Mouse (Mus musculus) kidney, adult 18-20 months (tissue): ENCODE data around the gene Smoc2.
A peak's percentile ranks its signal among the peaks of the same experiment; 100 is the strongest.

ENCODE experiments used
- DNase-seq: peaks from one replicate; pipeline ENCODE4 v3.0.0; 2021

Gene Smoc2

DNA sequence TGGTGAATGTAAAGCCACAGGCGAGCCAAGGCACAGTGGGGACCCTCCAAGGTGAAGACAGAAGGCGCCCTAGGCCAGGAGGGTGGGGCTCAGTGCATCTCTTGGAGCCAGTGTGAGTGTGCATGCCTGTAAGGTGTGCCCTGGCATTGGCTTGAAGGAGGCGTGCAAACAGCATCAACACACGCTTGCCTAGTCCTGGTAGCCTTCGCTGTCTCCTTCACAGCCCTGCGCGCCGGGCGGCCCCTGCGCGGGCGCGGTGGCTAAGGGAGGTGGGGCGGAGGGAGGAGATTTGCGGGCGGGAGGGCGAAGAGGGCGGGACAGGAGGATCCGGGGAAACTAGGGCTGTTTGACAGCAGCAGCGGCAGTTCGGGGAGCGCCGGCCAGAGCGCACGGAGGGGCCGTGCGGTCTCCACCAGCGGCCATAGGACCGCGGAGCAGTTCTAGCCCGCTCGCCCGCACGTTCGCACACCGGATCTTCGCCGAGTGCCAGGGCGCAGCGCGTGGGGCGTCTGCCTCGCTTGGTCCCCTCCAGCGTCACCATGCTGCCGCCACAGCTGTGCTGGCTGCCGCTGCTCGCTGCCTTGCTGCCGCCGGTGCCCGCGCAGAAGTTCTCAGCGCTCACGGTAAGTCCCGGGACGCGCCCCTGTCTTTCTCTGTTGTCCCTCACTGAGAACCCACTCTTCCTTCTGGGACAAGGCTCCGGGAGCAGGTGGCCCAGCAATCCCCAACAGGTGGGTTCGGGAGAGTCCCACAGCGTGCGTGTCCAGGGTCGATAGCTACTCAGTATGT, at the start of gene Smoc2:
TSS of gene Smoc2 (plus strand) at position 330 of the 789 bp plus-strand sequence.
- no peak for DNase-seq

DNA sequence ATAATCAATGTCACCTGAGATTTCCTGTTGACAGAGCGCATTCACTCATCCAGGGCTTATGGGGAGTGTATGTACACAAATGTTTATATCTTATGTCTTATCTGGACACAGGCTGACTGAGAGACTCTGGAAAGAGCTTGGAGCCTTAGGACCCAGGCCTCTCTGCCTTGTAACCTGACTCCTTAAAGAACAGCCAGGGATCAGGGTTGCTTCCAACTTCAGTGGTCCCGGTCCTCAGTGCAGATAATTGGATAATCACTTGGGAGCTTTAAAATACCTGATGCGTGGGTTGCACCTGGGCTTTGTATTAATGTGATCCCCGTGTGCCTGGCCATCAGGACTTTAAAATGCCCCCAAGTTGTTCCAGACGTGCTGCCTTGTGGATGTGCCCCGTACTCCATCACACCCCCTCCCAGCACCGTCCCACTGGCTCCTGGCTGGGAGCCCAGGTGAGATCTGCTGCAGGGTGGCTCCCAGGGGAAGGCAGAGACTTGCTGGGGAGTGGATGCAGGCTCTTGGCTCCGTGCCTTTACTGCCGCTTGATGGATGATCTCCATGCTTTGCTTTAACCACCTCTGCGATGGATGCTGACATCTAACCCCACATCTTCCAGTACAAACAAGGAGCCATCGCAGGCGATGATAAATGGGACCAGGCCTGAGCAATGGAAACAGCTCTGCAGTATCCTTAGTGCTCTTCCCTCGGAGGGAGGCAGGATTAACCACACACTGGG, 48.4 kb upstream of the Smoc2 start:
- no peak for DNase-seq

DNA sequence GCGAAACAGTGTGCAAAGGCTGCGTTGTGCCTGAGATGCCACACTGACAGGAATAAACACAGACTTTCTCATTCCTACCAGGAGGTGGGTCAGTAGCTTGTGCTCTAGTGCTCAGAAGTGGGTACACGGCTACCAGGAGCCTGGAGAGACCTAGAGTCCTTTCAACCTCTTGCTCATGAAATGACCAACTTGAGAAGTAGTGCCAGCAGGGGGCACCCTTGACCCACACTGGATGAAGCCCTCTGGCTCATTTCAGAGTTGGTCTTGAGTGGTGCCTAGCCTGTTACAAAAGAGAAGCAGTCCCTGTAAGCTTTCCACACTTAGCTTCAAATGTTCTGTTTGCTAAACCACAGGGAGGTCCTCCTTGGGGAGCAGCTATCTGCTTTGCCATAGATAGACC, 46.7 kb upstream of the Smoc2 start:
- peak; percentile 81 for DNase-seq

DNA sequence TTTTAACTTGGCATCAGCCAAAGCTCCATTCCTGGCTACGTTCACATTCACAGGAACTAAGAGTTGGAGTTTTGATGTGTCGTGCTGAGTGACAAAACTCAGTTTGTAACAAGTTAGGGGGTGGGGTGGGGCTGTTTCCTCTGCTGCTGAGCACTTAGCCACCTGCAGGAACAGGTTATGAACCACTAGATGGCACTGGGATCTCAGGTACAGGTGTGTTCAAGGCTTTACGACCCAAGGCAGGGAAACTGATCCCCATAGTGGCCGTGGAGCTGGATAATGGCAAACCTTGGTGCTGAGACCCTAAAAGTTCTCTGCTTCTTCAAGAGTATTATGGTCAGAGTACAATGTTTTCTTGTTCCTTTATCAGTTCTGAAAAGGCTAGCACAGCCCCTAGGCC, 45.6 kb upstream of the Smoc2 start:
- no peak for DNase-seq

DNA sequence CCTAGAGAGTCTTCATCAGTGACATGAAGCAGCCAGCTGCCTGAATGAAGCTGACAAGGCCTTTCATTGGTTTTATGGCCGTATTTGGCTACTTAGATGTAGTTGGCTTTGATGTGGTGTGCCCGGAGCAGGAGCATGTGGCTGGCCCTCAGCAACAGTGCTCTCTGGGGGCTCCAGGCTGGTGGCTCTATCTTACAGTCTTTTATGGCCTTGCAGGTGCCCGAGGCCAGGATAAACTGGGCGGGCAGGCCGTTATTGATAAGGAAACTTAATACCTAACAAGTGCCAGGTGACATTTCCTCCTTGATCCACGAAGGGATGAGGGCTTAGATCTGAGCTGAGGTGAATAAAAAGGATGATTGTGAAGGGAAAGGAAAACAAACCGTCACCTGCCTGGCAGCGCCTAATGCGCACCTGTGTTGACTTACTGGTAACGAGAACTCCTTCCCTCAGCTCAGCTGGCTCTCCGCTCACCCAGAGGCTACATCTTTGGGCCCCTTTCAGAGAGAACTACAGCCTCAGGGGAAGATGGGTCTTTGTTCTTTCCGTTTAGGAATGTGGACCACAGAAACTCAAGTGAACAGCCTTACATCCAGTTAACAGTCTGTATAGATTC, 44.4 kb upstream of the Smoc2 start:
- DNase-seq: no peak

DNA sequence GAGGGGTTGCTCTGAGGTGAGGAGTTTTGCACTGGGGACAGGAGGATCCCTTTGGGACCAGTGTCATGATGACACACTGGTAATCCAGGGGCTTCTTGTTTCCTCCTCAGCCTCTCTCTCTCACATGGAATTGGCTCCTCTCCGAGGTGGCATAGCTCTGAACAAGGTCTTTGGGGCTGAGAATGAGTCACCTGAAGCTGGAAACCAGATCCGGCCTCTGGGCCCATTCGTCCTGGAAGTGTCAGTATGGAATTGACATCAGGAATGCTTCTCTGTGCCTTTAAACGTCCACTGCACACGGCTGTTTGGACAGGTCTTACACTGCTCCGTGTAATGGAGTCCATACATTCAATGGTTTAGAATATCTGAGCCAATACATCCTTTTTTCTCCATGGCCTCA, 42.2 kb upstream of the Smoc2 start:
- no peak for DNase-seq

DNA sequence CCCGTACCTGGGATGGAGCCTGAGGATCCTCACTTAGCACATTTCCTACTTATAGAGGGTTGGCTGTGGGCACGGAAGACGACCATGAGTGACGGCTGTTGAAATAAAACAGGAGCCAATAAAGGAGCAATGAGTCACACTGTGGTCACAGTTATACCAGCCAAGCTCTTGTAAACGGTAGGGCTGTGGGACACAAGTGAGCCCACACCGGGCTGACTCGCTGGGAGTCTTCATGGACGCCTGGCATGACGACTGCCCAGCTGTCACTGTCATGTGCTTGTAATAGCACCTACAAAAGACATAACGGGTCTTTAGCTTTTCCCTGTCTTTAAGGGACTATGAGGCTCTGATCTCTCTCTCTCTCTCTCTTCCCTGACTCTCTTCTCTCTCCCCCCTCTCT, 39.3 kb upstream of the Smoc2 start:
- no peak for DNase-seq

DNA sequence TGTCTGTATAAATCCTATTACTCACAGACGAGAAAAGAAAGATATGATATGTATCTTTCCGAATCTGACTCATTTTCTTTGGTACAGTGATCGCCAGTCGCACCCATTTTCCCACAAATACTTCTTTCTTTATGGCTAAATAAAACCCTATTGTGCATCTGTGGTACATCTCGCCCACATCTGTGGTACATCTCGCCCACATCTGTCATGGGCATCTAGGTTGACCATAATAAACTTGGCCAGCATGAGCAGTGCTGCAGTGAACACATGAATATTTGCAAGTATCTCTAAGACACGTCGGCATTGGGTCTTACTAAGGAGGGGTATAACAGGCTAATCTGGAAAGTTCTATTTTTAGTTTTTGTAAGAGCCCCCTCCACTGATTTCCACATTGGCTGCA, 36.7 kb upstream of the Smoc2 start:
- DNase-seq: no peak

DNA sequence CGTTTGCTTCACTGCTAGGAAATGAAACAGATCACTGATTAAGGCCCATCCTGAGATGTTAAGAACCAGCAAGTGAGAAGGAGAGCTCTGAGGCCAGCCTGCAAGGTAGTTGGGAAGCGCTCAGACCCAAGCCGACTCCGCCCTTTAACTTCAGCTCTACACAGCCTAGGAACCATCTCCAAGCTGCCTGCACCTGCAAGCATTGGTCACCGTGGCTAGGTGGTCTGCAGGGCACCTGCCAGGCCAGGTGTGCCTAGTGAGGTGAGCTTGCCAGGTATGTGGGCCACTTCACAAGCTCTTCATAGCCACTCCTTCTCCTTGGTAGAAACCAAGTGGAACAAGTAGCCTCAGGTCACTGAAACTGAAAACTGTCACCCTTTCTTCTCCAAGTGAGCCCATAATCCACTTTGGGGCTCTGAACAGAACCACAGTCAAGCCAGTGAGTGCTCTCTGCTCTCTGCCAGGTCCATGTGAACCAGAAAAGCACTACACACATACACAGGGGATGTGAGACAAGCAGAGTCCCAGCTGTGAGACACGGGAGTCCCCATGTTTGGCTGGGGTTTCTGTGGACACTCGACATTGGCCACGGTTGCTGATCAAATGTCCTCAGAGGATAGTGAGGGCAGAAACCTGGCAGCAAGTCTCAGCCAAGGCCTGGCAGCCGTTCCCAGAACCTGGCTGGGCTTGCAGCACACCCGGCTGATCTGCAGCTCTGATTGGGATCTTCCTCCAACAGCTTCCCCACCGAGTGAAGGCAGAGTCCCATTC, 34.9 kb upstream of the Smoc2 start:
- peak; percentile 21 for DNase-seq

DNA sequence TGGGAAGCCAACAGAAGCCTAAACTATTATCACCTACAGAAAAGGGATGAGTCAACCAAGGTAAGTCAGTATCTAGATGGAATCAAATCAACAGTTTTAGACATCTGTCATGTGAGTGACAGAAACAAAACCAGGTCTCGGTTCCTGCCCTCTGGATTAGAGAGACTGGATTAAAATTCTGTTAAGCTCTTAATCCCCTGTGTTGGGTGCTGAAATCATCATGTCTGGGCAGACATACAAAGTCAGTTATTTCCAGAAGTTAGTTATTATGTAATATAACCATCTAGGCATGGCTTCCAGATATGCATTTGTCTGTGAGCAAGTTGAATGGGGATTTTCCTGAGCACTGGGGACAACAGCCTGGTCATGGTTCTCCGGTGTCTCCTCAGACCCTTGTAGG, 33.0 kb upstream of the Smoc2 start:
- no peak for DNase-seq

DNA sequence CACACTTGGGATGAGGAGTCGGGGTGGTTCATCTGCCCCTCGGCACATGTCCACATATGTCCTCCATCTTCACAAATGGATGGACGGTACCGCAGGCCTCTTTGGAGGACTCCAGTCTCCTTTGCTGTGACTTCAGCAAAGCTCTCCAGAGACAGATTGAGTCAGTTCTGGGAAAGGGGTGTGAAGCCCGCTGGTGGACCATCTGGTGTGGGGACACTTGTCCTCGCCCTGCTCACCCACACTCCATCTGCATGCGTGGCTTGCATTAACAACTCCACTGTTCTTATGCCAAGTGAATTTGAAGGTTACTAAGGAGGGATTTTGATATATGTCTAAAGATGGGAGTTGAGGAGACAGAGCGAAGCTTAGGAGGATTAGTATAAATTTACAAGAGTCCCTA, 31.4 kb upstream of the Smoc2 start:
- no peak for DNase-seq

DNA sequence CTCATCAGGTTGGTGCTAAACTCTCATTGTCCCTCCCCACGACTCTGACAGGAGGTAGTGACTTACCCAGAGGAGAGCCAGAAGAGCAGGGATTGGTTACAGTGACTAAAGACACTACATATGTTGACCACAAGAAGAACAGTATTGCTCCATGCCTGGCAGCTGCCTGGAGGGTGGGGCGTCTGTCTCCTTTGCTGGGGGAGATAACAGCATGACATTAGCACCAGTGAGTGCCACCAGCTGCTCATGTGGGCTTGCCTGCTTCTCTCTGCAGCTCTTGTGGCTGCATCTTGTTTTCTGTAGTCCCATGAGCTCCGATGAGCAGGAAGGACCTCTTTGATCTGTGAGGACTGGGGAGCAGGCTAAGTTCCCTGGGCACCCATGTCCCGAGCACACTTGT, 29.7 kb upstream of the Smoc2 start:
- no peak for DNase-seq

DNA sequence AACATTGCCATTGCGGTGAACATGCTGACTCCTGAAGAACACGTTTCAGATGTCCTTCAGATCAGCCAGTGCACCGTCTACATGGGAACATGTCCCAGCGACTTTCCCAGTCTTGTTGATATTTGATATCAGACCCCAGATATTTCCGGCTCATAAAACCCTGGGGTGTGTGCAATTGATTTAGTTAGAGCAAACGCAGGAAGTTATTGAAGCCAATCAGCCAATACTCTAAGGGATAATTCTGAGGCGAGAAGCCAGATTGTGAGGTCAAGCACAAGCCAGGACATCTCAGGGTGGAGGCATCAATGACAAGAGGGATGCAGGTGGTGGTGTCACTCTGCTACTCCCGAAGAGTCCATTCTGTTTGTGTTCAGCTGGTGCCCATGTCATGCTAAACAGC, 28.9 kb upstream of the Smoc2 start:
- no peak for DNase-seq

DNA sequence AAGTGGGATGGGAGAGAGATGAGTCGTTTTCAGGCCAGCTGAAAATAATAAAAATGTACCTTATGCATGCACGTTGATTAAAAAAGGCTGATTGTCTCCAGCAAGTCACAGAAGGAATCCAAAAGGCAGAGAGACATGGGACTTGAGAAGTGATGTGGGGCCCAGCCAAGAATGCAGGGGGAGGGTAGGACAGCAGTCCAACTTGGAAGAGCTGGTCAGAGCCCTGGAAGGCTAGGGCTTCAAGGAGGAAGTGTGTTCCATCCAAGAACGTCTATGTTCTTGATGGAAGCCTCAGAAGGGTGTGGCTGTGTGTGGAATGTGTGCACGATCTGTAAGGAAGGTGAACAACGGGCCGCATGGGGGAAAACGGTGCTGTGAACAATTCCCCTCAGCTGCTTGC, 26.9 kb upstream of the Smoc2 start:
- no peak for DNase-seq

DNA sequence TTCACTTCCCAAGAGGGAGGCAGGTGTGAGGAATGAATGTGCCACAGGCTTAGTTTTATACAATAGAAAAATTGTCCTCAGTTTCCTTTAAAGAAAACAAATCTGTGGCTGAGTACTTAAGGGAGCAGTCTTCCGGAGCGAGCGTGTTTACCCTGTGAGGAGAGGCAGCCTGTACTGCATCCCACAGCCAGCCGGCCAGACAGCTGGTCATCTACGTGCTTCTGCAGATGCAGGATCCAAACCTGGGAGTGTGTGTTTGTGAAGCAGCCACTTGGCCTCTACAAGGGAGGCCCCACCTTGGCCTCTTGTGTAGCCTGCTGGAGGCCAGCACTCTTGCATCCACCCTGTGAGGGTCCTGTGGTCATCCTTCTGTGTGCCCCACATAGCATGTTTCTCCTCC, 24.7 kb upstream of the Smoc2 start:
- DNase-seq: no peak

DNA sequence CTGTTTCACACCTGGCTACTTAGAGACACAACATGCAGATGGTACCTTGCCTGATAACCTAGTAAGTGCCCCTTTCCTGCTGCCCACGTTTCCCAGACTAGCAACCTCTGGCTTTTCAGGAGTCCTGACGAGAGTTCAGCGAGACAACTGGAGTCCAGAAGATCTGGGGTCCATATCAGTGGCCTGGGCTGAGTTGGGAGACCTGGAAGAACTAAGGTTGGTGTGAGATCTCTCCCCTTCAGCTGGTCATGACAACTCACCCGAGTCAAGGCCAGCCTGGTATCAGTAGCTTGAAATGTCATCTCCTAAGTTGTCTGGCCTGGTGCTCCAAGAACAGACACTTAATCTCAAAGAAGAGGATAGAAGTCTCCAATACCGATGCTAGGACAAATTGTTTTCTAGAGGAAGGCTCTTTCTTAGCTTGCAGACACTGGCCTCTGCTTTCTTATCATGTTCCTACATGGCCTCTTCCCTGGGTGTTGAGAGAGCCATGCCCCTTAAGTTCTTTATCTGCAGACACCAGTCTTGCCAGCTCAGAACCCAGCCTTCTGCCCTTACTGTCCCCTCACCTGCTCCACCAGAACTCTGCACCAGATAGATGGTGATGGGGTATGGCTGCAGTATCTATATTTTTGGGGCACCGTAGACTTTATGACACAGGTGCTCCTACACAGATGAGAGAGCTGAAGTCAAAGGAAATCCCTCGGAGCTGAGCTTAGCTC, 21.3 kb upstream of the Smoc2 start:
- no peak for DNase-seq

DNA sequence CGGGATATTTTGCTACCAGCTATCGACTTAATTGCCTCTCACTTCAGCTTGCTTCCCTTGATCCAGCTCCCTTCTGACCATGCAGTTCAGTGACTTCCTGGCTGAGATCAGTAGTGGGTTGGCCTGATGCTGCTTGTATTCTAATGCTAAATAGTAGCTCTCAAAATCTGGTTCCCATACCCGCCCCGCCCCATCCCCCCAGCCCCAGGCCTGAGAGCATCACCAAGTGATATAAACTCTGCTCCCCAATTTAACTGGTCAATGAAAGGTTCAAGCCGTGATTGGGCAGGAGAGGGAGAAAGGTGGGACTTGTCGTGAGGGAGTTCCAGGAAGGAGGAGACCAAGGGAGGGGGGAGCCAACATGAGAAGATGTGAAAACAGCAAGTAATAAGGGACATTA, 20.4 kb upstream of the Smoc2 start:
- DNase-seq: no peak

DNA sequence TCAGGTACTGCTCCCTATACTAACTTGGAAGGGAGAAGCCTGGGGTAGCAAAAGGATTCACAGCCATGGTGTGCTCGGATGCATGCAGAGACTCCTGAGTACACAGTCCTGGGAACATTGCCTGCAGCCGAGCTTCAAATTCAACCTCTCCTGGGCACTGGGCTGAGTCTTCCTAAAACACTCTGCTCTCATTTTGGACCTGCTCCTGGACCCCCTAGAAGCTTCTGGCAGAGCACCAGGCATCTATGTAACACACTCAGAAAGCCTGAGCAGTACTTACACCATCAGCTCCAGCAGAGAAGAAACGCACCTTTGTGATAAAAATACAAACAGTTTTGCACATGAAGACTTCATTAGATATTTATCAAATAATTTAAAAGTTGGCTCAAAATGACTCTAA, 18.3 kb upstream of the Smoc2 start:
- DNase-seq: no peak

DNA sequence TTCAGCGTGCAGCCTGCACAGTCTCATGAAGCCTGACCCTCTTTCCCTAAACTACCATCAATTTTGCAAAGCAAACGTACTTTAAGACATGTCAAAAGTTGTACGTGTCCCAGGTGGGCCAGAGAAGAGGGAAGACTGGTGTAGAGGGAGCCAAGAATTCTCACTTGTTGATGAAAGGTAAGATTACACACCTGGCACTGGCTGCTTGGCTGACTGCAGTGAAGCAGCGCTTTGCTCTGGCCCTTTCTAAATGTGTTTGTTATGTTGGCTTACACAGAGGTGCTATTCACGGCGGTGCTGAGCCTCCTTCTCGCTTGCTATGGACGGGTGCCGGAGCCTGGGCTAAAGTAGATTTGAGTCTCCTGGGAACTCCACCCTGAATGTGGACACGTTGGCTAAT, 17.1 kb upstream of the Smoc2 start:
- no peak for DNase-seq

DNA sequence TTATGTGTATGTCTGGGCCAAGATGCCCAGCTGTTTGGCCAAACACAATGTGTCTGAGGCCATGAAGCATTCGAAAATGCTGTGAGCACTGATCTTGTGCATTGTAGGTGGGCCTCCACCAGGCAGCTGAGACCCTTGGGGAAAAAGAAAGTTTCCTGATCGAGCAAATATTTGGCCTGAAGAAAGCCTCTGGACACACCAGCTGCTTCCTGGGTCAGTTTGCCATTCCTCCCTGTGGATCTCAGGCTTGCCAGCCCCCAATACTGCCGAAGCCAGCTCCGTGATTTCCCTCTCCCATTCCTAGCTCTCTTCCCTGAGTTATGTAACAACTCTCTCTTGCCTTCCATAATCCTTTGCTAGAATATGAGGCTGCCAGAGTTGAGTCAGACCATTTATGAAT, 11.3 kb upstream of the Smoc2 start:
- no peak for DNase-seq

DNA sequence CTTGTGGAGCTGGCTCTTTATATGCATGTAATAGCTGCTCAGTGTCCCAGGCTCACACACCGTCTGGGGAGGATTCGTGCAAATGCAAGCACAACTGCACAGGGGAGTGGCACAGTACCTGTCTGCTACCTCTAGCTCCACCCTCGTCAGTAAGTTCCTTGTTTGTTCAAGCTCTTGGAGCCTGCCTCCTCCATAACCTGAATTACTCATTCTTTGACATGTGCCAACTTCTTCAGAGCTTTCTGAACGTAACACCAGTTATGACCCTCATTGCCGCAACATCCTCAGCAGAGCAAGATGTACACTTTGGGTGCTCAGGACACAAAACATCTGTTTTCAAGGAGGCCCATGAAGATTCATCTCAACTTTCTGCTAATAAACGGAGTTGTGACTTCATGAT, 5.9 kb upstream of the Smoc2 start:
- no peak for DNase-seq

DNA sequence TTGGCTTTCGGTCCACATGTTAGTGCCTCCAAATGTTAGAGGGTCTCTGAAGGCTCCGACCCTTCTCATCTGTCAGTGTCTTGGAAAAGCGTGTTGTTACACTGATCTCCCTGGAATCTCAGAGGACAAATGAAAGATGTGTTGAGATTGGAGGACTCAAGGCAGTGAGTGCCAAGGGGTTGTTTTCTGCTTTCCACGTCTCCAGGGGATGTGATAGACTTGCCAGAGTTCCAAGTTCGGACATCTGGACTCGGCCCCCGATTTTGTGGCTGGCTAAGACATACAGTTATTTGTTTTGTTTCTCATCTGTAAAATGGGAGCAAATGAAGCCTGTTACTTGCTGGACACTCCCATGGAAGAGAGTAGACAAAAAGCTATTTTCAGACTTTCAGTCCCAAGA, 2.0 kb upstream of the Smoc2 start:
- no peak for DNase-seq

DNA sequence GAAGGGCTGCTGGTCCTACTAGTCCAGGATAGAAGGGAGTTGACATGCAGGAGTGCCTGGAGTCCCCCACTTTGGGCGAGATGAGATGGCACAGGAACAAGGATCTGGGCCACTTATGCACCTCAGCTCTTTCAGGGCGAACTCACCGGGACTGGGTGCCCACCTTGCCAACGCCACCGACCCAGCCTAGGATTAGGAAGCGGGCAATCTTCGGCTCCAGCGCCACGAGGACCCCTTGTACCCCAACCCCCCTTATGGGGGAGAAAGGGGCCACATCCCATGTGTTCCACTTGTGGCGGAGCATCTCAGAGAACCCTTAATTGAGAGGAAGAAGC, 627 bp downstream of the Smoc2 start:
- DNase-seq: no peak
